Mouse (Mus musculus): ENCODE results near the gene Rinl.

DNA sequence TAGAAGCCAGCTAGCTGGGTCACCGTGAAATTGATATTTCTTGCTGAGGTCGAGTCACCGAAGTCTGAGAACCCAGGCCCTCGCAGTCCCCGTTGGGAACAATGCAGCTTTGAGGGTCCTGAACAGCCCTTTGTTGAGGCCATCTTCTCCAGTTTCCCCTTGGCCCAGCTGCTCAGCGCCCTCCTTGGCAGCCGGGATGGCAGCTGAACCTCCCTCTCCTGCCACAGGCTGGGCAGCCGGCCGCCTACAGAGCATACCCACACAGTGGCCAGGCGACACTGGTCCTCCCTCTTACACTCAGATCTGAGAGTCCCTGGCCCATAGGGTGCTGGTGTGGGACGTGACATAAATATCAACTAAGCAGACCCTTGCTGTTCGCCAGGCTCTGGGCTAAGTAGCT lies 14.6 kb upstream of the Rinl start:
- TF ChIP-seq ZNF384 (IDR thresholded peaks at IDR 0.05; ENCODE audit: low read depth, low read length) (no peak), HCFC1 (IDR thresholded peaks at IDR 0.05; ENCODE audit: borderline replicate concordance, insufficient read depth, low read length) (no peak)
